Mouse (Mus musculus) spleen, adult 18-20 months (tissue): ENCODE data around the gene Aplp2.
A peak's percentile ranks its signal among the peaks of the same experiment; 100 is the strongest.

ENCODE experiments used
- DNase-seq, 2 experiments: peaks; one replicate each; pipeline ENCODE4 v3.0.0; 2022; ENCODE audit warnings: mixed read lengths in 2 of 2

The Aplp2 gene

DNA sequence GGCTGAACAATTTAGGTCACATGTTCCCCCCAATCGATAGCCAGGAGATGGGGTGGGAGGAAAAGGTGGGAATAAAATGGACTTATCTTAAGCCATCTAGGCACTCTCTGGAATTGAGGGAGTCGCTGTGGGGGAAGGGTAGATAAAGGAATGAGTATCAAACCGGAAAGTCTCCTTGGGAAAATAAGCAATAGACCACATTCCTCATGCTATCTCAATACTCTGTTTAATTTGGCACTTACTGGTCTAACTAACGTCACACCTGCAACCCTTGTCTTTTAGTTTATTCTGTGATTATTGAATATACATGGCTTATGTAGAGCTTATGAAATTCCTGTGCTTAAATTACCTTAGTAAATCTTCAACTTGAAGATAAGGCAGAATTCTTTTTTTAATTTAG is 11.9 kb upstream of the Aplp2 start:
- no peak for DNase-seq

DNA sequence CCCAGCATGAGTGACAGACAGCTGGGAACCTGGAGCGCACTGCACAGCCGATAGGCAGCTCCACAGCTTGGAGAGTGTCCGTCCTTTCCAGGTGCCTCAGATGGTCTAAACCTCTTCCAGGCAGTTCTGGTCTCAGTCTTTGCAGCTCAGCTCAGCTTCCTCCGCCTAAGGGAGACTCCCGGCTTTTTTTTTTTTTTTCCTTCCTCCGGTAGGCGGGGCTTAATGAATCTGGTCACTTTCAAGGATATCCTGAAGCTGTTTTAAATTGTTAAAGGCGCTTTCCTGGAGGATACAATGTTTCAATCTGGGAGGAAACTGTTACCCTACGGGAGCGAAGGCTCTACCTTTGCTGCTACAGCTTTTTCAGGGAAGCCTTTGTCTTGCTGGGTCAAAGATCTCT is 9.6 kb upstream of the Aplp2 start:
- DNase-seq = no peak

DNA sequence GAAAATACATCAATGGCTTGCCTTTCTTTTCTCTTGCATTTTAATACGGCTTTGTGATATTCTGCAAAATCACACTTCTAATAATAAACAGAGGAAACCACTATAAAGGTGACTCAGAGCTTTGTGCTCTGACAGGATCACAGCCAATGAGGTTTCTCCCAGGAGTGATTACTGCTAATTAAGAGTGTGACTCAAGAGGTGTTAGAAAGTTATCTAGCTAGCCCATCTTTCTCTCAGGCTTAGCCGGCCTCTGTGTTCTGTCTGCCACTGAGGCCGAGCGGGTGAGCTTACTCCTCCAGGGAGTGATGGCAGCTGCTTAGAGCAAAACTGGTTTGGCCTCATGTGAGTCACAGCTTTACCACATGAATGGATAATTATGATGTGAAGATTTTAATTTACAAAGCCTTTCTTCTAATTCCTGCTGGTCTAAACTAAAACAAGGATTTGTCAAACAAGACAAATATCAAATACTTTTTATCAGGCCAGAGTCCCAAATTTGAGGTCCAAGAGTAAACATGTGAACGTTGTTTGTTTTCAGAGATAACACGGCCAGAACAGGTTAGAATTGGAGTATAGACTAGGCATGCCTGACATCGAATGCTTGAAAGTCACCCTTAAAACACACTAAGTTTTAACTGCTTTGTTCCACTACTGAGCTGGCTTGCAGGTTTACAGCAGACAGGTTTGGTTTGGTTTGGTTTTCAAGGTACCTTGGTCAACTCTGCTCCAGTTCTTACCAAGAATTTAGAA is 6.2 kb upstream of the Aplp2 start:
- no peak for DNase-seq

DNA sequence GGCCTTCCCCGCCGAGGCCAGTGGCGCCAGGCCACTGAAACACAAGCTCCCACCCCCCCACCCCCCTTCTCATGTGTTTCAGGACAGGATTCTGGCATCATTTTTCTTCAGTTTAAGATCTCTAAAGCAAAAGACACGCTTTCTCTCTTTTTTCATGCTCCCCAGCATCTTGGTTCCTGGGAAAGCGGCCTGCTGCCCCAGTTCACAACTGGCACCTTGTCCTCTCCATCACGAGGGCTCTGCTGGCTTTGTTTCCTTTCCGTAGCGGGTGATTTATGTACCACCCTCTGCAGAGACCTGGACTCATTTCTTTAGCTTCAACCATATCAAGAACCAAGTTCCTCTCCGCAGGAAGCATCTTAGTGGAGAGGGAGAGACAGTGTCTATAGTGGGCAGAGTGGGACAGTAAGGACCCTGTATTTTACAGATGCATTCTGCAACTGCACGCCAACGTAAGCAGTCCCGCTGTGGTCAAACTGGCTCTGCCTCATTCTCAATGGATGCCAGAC is 939 bp upstream of the Aplp2 start:
- DNase-seq = no peak

DNA sequence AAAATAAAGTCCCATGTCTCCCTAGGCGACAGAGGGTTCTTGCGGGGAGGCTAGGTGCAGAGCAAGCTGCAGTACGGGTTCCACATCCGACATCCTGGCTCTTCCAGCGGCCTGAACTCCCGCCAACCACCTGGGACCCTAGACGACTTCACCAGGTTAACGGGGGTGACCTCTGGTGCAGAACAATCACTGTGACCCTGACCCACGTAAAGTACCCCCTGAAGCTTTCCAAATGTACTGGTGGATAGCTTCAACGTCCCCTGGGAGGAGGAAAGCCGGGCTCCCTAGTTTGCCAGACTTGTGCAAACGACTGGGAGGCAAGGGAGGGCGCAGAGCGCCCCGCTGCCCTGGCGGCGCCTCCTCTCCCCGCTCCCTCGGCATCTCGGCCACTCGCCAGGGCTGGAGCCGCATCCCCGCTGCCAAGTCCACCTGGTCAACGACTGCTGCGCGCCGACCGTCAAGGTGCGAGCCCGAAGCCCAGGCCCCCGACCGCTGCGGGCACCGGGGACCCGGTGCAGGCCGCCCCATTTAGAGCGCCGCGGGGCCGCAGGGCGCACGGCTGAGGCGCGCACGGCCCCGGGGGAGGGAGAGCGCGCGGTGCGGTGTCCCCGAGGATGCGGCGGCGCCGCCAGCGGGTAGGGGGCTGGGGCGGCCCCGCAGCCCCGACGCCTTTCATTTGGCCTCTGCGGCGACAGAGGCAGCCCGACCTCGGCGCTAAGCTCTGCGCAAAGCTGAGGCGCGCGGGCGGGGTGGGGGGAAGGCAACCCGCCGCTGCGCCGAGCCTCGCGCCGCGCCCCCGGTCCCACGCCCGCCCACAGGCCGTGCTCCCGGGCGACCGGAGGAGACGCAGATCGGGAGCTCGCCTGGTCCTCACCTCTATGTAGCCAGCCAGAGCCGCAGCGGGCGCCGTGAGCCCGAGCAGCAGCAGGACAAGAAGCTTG is 596 bp downstream of the Aplp2 start:
- DNase-seq = peak; percentile 19 to 40

DNA sequence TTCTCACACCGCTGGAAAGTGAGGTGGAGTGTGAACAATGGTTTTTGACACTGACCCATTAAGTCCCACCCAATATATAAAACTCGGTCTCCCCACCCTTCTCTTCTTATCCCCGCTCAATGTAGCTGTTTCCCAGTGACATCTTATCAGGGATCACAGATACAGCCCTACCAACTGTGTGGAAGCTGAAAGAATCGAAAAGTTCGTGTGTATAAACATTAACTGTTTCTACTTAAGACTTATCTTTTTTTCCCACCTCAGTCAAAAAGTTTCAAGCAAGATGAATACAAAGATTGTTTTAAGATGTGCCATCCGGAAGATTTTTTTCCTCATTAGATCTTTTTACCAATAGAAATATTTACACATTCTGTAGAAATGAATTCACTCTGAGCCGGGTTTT is 1.5 kb downstream of the Aplp2 start:
- DNase-seq = no peak

DNA sequence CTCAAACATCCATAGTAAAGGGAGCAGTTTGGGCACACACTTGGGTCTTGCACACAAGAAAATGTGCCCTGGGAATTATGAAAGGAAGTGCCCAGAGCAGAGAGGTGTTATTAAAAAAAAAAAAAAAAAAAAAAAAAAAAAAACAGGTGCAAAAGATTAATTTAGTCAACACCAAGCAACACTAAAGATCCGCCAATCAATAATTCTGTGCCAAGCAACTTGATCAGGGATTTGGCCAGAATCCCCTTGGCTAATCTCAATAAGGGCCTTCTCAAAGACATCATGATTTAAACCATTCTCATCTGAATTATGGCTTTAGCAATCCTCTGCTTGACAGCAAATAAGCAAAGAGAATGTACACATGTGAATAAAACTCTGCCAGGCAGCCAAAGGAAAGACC is 2.1 kb downstream of the Aplp2 start:
- DNase-seq = no peak

DNA sequence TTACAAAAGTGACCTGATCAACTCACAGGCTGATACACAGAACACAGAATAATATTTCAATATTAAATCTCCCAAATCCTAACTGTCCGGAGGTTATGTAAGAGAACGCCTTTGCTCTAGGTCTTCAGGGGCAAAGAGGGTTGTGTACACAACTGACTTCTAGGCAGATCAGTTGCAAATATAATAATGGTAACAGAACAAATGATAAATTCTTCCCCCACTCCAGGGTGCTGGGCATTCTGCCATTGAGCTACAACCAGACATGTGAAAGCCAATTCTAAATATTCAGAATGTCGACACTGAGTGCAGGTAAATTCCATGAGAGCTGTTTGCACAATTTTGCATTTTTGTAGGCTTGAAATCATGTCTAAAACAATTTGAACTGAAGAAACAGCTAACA is 3.9 kb downstream of the Aplp2 start:
- DNase-seq = no peak

DNA sequence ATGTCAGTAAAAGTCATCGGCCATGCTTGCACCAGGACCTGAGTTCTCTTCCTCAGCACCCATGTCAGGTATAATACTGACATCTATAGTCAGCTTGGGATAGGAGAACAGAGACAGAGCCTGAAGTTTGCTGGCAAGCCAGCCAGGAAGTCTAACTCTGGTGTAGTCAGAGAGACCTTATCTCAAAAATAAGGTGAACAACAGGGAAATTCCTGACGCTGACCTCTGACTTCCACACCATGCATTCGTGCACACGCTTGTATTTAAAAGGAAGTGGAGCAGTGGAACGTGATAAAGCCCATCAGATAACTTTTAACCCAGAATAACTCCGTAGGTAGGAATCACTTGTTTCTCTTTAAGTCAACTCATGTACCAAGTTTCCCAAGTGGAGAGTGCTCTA is 6.9 kb downstream of the Aplp2 start:
- DNase-seq = no peak

DNA sequence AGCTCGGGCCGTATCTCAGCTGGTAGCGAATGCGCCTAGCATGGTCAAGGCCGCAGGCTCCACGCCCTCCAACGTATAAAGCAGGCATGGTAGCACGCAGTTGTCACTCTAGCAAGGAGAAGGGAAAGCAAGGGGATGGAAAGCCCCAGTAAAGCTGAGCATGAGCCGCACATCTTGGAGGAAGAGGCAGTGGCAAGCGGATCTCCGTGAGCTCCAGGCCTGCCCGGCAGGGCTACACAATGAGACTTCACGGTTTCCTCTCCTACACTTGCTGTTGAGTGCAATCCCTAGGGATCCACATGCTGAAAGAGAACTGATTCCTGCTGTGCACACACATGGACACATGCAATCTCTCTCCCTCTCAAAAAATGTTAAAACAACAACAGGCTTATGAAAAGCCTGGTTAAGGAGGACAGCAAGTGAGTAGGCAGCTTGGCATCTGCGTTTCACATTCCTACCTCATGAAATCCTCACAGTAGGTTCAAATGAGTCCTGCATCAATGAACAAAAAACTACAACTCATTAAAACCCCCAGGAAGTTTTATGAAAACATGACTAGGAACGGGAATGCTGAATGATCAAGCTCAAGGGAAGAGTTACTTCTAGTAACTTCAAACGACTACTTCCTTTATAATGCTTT is 7.9 kb downstream of the Aplp2 start:
- no peak for DNase-seq

DNA sequence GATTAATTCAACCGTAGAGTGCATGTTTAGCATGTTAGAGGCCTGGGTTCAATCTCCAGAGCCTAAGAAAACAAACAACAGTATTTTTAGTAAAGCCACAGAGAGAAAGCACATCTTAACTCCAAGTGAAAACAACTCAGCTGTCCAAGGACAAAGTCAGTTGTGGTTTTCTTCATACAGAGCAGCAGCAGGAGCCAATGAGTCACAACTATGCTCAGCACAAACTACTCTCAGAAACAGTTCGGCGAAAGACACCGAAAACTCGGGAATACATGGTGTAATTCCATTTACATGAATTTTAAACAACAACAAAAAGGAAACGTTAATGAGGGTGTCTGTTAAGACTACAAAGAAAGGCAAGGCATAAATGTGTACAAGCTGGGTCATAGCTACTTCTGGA is 8.5 kb downstream of the Aplp2 start:
- no peak for DNase-seq

DNA sequence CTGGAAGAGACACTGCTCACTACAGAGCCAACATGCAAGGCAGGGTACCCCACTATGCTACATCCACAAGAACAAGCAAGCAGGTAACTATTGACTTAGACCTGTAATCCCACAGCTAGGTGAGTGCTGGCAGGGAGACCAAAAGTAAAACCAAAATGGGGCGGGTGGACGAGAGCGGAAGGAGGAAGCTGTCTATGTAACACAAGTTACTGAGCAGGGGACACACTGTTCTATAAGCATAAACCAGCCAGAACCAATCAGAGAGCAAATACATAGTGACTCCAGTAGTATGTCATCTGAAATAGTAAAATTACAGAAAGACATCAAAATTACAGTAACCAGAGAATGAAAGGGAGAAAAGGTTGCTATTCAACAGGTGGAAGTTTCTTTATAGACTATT is 13.0 kb downstream of the Aplp2 start:
- no peak for DNase-seq

DNA sequence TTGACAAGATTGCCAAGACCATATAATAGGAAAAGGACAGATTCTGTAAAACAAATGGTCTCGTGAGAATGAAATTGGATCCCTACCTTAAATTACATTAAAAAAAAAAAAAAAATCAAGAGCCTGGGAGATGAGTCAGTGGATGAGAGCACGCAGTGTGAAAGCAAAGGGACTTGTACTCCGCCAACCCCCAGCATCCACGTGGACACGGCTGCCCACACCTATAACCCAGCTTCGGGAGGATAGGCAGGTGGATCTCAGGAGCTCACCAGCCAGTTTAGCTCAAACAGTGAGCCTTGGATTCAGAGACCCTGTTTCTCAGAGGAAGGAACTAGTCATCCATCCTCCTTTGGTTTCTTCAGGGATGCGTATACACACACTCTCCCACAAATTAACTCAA is 13.8 kb downstream of the Aplp2 start:
- DNase-seq = no peak

DNA sequence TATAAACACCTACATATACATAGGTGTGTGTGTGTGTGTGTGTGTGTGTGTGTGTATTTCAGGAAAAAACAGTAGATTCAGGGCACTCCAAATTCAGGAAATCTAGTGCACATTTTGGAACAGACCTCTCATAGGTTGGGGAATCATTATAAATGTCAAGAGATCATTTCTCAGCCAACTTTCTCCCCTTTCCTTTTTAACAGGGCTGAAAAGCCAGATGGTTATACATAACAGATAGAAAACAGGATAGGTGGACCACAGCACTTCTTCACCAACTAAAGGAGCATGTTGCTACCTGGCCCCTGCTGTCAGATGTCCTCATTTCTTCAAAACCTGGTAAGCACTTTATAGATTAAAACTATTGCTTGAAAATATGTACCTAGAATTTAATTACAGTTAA is 14.9 kb downstream of the Aplp2 start:
- DNase-seq = no peak

DNA sequence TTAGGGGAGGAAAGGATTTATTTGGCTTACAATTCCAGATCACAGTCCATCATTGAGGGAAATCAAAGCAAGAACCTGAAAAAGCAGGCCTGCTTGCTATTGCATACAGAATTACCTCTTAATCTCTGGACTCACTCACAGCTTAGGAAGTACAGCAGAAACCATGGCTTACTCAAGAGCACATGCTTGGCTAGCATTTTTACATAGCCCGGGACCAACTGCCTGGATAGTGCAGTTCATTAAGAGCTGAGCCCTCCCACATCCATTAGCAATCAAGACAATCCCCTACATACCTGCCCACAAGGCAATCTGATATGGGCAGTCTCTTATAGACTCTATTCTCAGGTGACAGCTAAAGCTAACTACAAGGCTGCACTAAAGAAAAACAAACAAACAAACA is 16.0 kb downstream of the Aplp2 start:
- no peak for DNase-seq

DNA sequence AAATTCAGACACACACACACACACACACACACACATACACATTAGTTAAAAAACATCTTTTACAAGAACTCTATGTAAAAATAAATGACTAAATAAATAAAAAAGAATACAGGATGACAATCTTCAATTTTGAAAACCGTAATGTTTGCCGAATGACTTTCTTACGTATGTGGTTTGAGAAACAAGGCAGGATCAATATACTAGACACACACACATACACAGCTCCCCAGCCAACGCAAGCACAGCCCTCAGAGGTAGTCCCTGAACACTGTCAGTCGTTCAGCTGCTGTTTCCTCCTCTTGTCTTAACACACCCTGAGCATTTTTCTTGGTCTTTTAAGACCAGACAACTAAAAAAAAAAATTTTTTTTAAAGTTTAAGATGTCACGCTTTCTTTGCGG is 19.2 kb downstream of the Aplp2 start:
- DNase-seq = no peak

DNA sequence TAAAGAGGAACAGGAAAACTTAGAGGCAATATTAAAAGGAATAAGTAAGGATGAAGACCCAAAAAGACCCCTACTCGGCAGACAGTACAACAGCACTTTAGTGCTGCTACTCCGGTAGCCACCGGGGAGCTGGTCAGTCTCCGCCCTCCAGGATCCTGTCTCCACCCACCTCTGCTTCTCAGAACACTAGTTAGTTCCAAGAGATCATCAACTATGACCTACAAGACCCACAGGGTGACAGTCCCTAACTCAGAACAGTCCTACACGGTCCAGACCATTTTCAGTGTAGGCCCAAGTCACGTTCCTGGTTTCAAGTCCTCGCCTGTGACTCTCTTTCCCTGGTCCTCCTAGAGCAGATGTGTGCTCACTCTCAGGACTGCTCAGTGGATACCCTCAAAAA is 20.1 kb downstream of the Aplp2 start:
- no peak for DNase-seq

DNA sequence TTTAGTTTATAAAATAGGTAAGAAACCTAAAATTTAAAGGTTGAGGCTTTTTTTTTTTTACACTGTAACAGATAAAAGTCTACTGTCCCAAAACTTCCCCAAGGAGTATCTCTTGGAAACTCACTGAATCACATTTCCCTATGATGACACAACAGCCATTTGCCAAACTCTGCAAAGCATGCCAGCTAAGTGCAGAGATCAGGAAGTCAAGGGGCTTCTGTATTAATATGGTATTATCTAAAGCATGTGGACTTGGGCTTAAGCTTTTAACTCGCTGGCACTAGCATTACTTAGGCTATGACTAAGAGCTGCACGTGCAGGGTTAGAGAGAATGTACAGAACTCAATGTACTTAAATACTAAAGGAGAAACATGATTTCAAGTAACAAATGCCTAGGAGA is 22.4 kb downstream of the Aplp2 start:
- DNase-seq = no peak

DNA sequence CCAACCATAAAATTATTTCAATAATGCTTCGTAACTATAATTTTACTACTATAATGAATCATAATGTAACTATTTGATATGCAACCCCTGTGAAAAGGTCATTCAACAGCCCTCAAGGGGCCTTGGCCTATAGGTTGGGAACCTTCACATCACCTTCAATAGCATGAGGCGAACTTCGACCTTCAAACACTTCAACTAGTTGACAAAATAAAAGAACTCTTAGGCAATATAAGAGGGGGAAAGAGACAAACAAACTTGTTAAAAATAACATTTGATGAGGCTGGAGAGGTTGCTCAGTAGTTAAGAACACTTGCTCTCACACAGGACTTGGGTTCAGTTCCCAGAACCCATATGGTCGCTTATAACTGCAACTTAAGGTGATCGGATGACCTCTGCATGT is 27.2 kb downstream of the Aplp2 start:
- DNase-seq = no peak

DNA sequence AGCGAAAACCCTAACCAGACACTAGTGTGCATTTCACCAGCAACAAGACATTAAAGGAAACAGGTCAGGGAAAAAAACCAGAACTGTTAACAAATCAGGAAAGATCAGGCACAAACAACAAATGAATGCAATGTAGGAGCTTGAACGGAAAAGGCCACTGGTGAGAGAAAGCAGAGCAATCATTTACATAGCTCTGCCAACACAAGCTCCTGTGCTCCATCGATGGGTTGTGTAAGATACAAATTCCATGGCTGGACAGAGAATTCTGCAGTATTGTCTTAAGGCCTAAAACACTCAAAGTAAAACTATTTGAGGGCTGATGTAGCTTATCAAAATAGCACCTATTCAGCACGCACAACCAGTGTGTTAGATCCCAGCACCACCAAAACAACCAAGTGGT is 28.6 kb downstream of the Aplp2 start:
- no peak for DNase-seq

DNA sequence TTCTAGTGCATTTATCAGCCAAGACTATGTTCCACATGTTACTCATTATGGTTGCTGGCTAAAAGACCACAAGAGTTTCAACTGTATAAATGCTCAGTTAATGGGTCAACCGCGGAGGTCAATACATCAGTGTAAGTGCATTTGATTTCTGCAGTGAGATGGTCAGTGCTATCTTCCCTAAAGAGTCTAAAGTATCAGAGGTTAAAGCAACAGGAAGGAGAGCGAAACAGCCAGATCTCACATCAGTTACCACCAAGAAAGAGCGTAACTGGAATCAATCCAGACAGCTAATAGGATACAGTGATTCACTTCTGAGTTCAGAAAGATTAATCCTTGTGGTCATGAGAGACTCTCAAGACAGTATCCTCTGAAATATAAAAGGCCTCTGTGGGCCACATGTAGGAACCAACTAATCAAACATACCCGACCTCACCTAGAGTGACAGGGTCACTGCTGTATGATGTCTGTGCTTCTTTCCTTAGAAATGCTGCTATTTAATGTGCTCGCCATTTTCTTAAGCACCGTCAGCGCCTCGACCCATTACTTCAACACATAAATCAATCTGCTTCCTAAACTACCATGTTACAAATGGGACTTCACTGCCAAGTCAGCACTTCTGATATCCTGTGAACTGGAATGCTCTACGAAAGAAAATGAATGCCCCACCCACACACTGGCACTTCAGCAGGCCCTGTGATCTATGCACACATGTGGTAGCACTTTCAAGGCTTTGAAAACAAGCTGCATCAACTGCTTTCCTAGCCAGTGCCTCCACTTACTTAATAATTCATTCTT is 30.1 kb downstream of the Aplp2 start:
- no peak for DNase-seq

DNA sequence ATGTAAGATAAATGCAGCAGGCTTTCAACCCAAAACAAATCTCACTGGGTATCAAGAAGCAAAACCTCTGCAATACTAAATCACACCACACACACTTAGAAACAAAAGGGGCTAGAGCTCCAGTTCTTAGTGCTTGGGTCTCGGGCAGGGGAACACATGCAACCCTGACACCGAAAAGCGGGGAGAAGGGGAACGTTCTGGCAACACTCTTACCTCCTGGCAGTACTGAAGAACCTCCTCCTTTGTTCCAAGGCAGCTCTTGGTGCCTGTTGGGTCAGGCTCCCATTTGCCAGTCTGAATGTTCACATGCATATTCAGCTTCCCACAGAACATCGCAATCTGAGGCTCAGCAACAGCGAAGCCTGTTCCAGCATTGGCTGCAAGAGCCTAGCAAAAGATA is 33.9 kb downstream of the Aplp2 start:
- DNase-seq = no peak
